Mouse (Mus musculus): Measurements from ENCODE around the gene 4933406M09Rik. TPM values are rescaled to one million over a fixed set of nuclear protein-coding genes. Genes with fewer than 3 reads are reported as not detected.
A peak's percentile ranks its signal among the peaks of the same experiment; 100 is the strongest.

The 4933406M09Rik gene
- total and polyA plus RNA-seq, 3 experiments = not detected

- TF ChIP-seq MAFK (IDR thresholded peaks at IDR 0.05; ENCODE audit: borderline replicate concordance, low read depth, low read length) (no peak), TBP (IDR thresholded peaks at IDR 0.05; ENCODE audit: low read depth, low read length) (no peak), CHD1 (IDR thresholded peaks at IDR 0.05; ENCODE audit: low read depth, low read length) (no peak), USF2 (IDR thresholded peaks at IDR 0.05; ENCODE audit: borderline replicate concordance in 1 of 2, insufficient read depth in 1 of 2, low read depth in 1 of 2, low read length in 2 of 2) (no peak), ZNF384 (IDR thresholded peaks at IDR 0.05; ENCODE audit: low read depth, low read length) (no peak), BHLHE40 (IDR thresholded peaks at IDR 0.05; ENCODE audit: borderline replicate concordance, low read depth, low read length) (no peak), ELF1 (IDR thresholded peaks at IDR 0.05; ENCODE audit: low read depth, low read length) (no peak), RAD21 (IDR thresholded peaks at IDR 0.05; ENCODE audit: low read depth, low read length) (peak; percentile 86), ZMIZ1 (IDR thresholded peaks at IDR 0.05; ENCODE audit: low read depth, low read length) (no peak), JUND (IDR thresholded peaks at IDR 0.05; ENCODE audit: low read depth, low read length) (no peak), KAT2A (conservative IDR thresholded peaks at IDR 0.05; ENCODE audit: low read depth, low read length) (no peak), MYB (IDR thresholded peaks at IDR 0.05; ENCODE audit: low read depth, low read length) (no peak), MYC (IDR thresholded peaks at IDR 0.05; ENCODE audit: low read depth, low read length) (0 out of 2 replicates have a peak, but pooled peaks have one; percentile 42), MXI1 (IDR thresholded peaks at IDR 0.05; ENCODE audit: low read depth, low read length) (no peak), SMC3 (IDR thresholded peaks at IDR 0.05; ENCODE audit: low read depth, low read length) (peak; percentile 76), MEF2A (IDR thresholded peaks at IDR 0.05; ENCODE audit: extremely low read depth, insufficient replicate concordance, low read depth, low read length, poor library complexity, severe bottlenecking) (no peak), POLR2AphosphoS5 (IDR thresholded peaks at IDR 0.05; ENCODE audit: borderline replicate concordance, low read depth, low read length) (no peak), USF1 (IDR thresholded peaks at IDR 0.05; ENCODE audit: low read depth, low read length) (peak; percentile 55; the same call in 1 of the 2 replicates), HCFC1 (IDR thresholded peaks at IDR 0.05; ENCODE audit: low read depth, low read length) (no peak), TCF12 (IDR thresholded peaks at IDR 0.05; ENCODE audit: low read depth, low read length) (no peak)
Measured at GRCm38 (mm10) chr1:134368777-134369337, 16.9 kb upstream of the 4933406M09Rik start (continued).

- no peaks in the 10 kb centered on the region for H3K9me3 ChIP-seq (replicated peaks; ENCODE audit: insufficient read depth, low read length)
- no peaks in the 10 kb centered on the region for H3K79me2 ChIP-seq (ENCODE audit: control insufficient read depth, insufficient read depth, low read length, poor library complexity)
- no peaks in the 10 kb centered on the region for H3K36me3 ChIP-seq (ENCODE audit: control insufficient read depth in 1 of 2, insufficient read depth in 2 of 2, low read length in 2 of 2)
- no peak overlapping the region for H3K9ac ChIP-seq (ENCODE audit: control insufficient read depth, low read depth, low read length, poor library complexity, severe bottlenecking)
- no peaks in the 10 kb centered on the region for H3K4me1 ChIP-seq (ENCODE audit: control insufficient read depth in 1 of 2, insufficient read depth in 2 of 2, low read length in 2 of 2)
- DNase-seq (ENCODE audit: low read depth, low spot score) = no peak
- no peak overlapping the region for H3K4me3 ChIP-seq (ENCODE audit: control insufficient read depth in 1 of 2, insufficient read depth in 1 of 2, low read depth in 2 of 2, low read length in 2 of 2)
- peaks cover 3 to 7% of the 10 kb centered on the region in 2 experiments for H3K27me3 ChIP-seq (ENCODE audit: control insufficient read depth in 1 of 2, insufficient read depth in 2 of 2, low read length in 2 of 2)
- TF ChIP-seq RCOR1 (IDR thresholded peaks at IDR 0.05; ENCODE audit: low read depth, low read length) (no peak), NRF1 (IDR thresholded peaks at IDR 0.05; ENCODE audit: insufficient read depth, low read depth, low read length, poor library complexity, severe bottlenecking) (no peak), RAD21 (IDR thresholded peaks at IDR 0.05; ENCODE audit: low read depth, low read length) (no peak), GABPA (IDR thresholded peaks at IDR 0.05; ENCODE audit: low read depth, low read length) (no peak), MYB (IDR thresholded peaks at IDR 0.05; ENCODE audit: low read depth, low read length) (no peak), MXI1 (IDR thresholded peaks at IDR 0.05; ENCODE audit: low read depth, low read length) (no peak), ZKSCAN1 (IDR thresholded peaks at IDR 0.05; ENCODE audit: low read depth, low read length) (no peak), SIN3A (IDR thresholded peaks at IDR 0.05; ENCODE audit: low read length) (no peak), KAT2A (conservative IDR thresholded peaks at IDR 0.05; ENCODE audit: low read depth, low read length) (no peak), ELF1 (IDR thresholded peaks at IDR 0.05; ENCODE audit: low read depth, low read length) (no peak), HCFC1 (IDR thresholded peaks at IDR 0.05; ENCODE audit: low read depth, low read length) (no peak), CHD2 (IDR thresholded peaks at IDR 0.05; ENCODE audit: low read length) (no peak), GATA1 (IDR thresholded peaks at IDR 0.05; ENCODE audit: low read depth, low read length) (no peak), ZNF384 (IDR thresholded peaks at IDR 0.05; ENCODE audit: low read depth, low read length) (no peak), ZMIZ1 (IDR thresholded peaks at IDR 0.05; ENCODE audit: low read depth, low read length) (no peak), CHD1 (IDR thresholded peaks at IDR 0.05; ENCODE audit: low read depth, low read length) (no peak)
- no peak overlapping the region for H3K27ac ChIP-seq (ENCODE audit: control insufficient read depth, low read depth, low read length)
Measured at GRCm38 (mm10) chr1:134374124-134374523, 11.6 kb upstream of the 4933406M09Rik start.

Measured in MEL (cell line).